Comparison of ENCODE assay signal across 23 mouse cellular contexts in the genomic region with DNA sequence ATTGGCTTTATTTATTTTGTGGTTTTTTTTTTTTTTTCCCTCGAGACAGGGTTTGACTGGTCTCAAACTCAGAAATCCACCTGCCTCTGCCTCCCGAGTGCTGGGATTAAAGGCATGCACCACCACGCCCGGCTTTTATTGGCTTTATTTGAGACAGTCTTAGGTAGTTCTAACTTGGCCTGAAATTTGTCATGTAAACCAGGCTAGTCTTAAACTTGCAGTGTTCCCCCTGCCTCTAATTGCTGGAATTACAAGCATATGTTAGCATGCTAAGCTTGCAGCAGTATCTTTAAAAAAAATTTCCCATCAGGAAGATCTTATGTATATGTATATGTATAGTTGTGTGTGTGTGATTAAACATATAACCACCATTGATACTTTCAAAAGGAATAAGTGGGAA. TPM values are rescaled to one million over a fixed set of nuclear protein-coding genes. Genes with fewer than 3 reads are reported as not detected.
DNase-seq lines count a peak whose midpoint lies in the region; ATAC-seq and TF ChIP-seq lines count a peak whose summit lies in the region.
"Had no signal": no experiment of that assay in that cellular context is flagged by ENCODE, and none has a peak within 500 bp of the region (broad histone marks: within the 10 kb centered on the region; RNA-seq: fewer than 3 reads in every experiment).

No protein-coding gene starts in this region.

- H3K4me2 ChIP-seq in lung, postnatal 0 days (replicated peaks; ENCODE audit: low read depth, low read length): no peak overlapping the region
- H3K4me2 ChIP-seq: embryonic facial prominence, embryonic 13.5 days; heart, embryonic 13.5 days; hindbrain, embryonic 14.5 days; liver, embryonic 13.5 days had no signal

- TF ChIP-seq CTCF in gastrocnemius, adult 2 months (IDR thresholded peaks at IDR 0.05): no peak
- TF ChIP-seq CTCF in lung, postnatal 0 days (IDR thresholded peaks at IDR 0.05): peak; percentile 30

- H3K27me3 ChIP-seq in lung, postnatal 0 days (replicated peaks; ENCODE audit: insufficient read depth, low read length): no peaks in the 10 kb centered on the region
- H3K27me3 ChIP-seq: embryonic facial prominence, embryonic 13.5 days; heart, embryonic 13.5 days; liver, embryonic 13.5 days had no signal

- no peak overlapping the region for H3K9ac ChIP-seq in lung, postnatal 0 days (replicated peaks; ENCODE audit: low read depth)
- H3K9ac ChIP-seq: embryonic facial prominence, embryonic 13.5 days; hindbrain, embryonic 14.5 days had no signal

- 67% methylated on average over 4 of the region's 4 CpGs for WGBS in lung, postnatal 0 days

- DNase-seq in gastrocnemius, adult 2 months: no peak
- no peak for DNase-seq in gastrocnemius, postnatal 25 days
- DNase-seq in lung, postnatal 0 days (ENCODE audit: low spot score): no peak
- no peak for DNase-seq in lung, postnatal 36 days
- peak; percentile 17 for DNase-seq in CD4-positive helper T cell, adult 2 months (ENCODE audit: low read depth, low spot score)
- DNase-seq in adipocyte (ENCODE audit: low spot score): peak; percentile 39
- no peak for DNase-seq in embryo, embryonic 10 days (ENCODE audit: low spot score)
- DNase-seq in kidney, postnatal 10 days: no peak
- DNase-seq: adrenal gland, adult 2 months; cerebellum, adult 8-10 months; kidney, adult 11 months; kidney, postnatal 14 days; liver, embryonic 13.5 days; lung, postnatal 10 days; right cerebral cortex, adult 18-20 months; thymus, postnatal 14 days had no signal

- no peaks in the 10 kb centered on the region for H3K9me3 ChIP-seq in lung, postnatal 0 days (ENCODE audit: low read length)
- H3K9me3 ChIP-seq: embryonic facial prominence, embryonic 13.5 days; G1E; heart, embryonic 13.5 days; limb, embryonic 10.5 days; liver, embryonic 13.5 days had no signal

- peaks cover 29% of the 10 kb centered on the region for H3K36me3 ChIP-seq in lung, postnatal 0 days (ENCODE audit: insufficient read depth, low read length)

- ATAC-seq in lung, postnatal 0 days: no peak

- H3K4me1 ChIP-seq in lung, postnatal 0 days (ENCODE audit: insufficient read depth, low read depth, low read length): peaks cover 14% of the 10 kb centered on the region

- intact Hi-C loops in gastrocnemius, adult 2 months (cut with DNase I): no loop called here

- H3K4me3 ChIP-seq in gastrocnemius, adult 2 months: no peak overlapping the region
- no peak overlapping the region for H3K4me3 ChIP-seq in lung, postnatal 0 days (ENCODE audit: low read depth, low read length)
- H3K4me3 ChIP-seq: embryonic facial prominence, embryonic 13.5 days; heart, embryonic 13.5 days; left cerebral cortex, adult 2 months; limb, embryonic 10.5 days; liver, embryonic 13.5 days had no signal

- H3K27ac ChIP-seq in gastrocnemius, adult 2 months: peak overlapping the region; percentile 88
- no peak overlapping the region for H3K27ac ChIP-seq in lung, postnatal 0 days (ENCODE audit: low read length)
- H3K27ac ChIP-seq: embryonic facial prominence, embryonic 13.5 days; hindbrain, embryonic 14.5 days; left cerebral cortex, adult 2 months; limb, embryonic 10.5 days had no signal

- TF ChIP-seq EP300 in lung, postnatal 0 days (IDR thresholded peaks at IDR 0.05): no peak

RNA-seq across cellular contexts. Expression of a gene that starts 8.6 kb away (rescaled TPM):
- 100 to 1,000 TPM; 428 to 462 TPM for total RNA-seq in gastrocnemius, adult 2 months (2021)
- total RNA-seq in gastrocnemius, postnatal 25 days (2021): 100 to 1,000 TPM; 356 to 390 TPM
- 73.5 and 78.7 TPM in 2 replicates for polyA plus RNA-seq in lung, postnatal 0 days (2015; fragmentation: Nextera tagmentation; extraction: Ambion mirVana)

RNA-seq across cellular contexts. Expression of a gene that starts 16.3 kb away (rescaled TPM):
- 10 to 100 TPM; 46.0 to 62.9 TPM for total RNA-seq in gastrocnemius, adult 2 months (2021)
- total RNA-seq in gastrocnemius, postnatal 25 days (2021): 10 to 100 TPM; 31.5 to 57.0 TPM
- 8.4 and 8.9 TPM in 2 replicates for polyA plus RNA-seq in lung, postnatal 0 days (2015; fragmentation: Nextera tagmentation; extraction: Ambion mirVana)

RNA-seq across cellular contexts. Expression of a gene that starts 25.2 kb away (rescaled TPM):
- total RNA-seq in gastrocnemius, adult 2 months (2021): 100 to 1,000 TPM; 223 to 253 TPM
- 100 to 1,000 TPM; 177 to 187 TPM for total RNA-seq in gastrocnemius, postnatal 25 days (2021)
- 146 and 150 TPM in 2 replicates for polyA plus RNA-seq in lung, postnatal 0 days (2015; fragmentation: Nextera tagmentation; extraction: Ambion mirVana)

RNA-seq across cellular contexts. Expression of a gene that starts 40.8 kb away (rescaled TPM):
- total RNA-seq in gastrocnemius, adult 2 months (2021): 1 to 10 TPM; 7.6 to 9.2 TPM
- 1 to 10 TPM; 8.2 to 8.3 TPM for total RNA-seq in gastrocnemius, postnatal 25 days (2021)
- polyA plus RNA-seq in lung, postnatal 0 days (2015; fragmentation: Nextera tagmentation; extraction: Ambion mirVana): 37.5 and 48.2 TPM in 2 replicates

RNA-seq across cellular contexts. Expression of a gene that starts 40.8 kb away (rescaled TPM):
- total RNA-seq in gastrocnemius, adult 2 months (2021): 1 to 10 TPM in 1 of 2 experiments, under 1 TPM in 1; 0.89 to 1.0 TPM
- 1 to 10 TPM; 2.0 to 3.2 TPM for total RNA-seq in gastrocnemius, postnatal 25 days (2021)
- polyA plus RNA-seq in lung, postnatal 0 days (2015; fragmentation: Nextera tagmentation; extraction: Ambion mirVana): 1.8 and 1.9 TPM in 2 replicates
- total RNA-seq: monocyte, adult 5-6 weeks had no signal

Comparison
In these comparisons a context has a peak if more than half of its experiments do, and no peak if none do; other contexts are left out.
1. DNase-seq: peak in CD4-positive helper T cell, adult 2 months (single experiment) and adipocyte (single experiment); none in gastrocnemius, adult 2 months (single experiment), gastrocnemius, postnatal 25 days (single experiment), lung, postnatal 0 days (single experiment), lung, postnatal 36 days (single experiment), embryo, embryonic 10 days (single experiment) and kidney, postnatal 10 days (single experiment).